Mouse (Mus musculus) midbrain, embryonic 10.5 days (tissue): ENCODE results near the gene Arpp21. TPM values are rescaled to one million over a fixed set of nuclear protein-coding genes. Genes with fewer than 3 reads are reported as not detected.

Experiments
- DNase-seq: peaks from one replicate; pipeline ENCODE4 v3.0.0-alpha.2; 2017; ENCODE audit warnings: low spot score
- H3K27ac ChIP-seq: fragments of 300-500 bp; sonication (generic); replicated peaks from 2 replicates; pipeline ENCODE4 v1.5.1; 2016; ENCODE audit warnings: mild to moderate bottlenecking
- H3K27me3 ChIP-seq: fragments of 300-500 bp; sonication (generic); 2 replicates; pipeline ENCODE4 v1.6.1; 2016; ENCODE audit warnings: low read depth, mild to moderate bottlenecking; ENCODE audit not compliant: poor library complexity, severe bottlenecking
- H3K36me3 ChIP-seq: fragments of 300-500 bp; sonication (generic); 2 replicates; pipeline ENCODE4 v1.6.1; 2016; ENCODE audit warnings: mild to moderate bottlenecking, moderate library complexity
- H3K4me1 ChIP-seq: fragments of 300-500 bp; sonication (generic); 2 replicates; pipeline ENCODE4 v1.6.1; 2016
- H3K4me3 ChIP-seq: fragments of 300-500 bp; sonication (generic); 2 replicates; pipeline ENCODE4 v1.5.1; 2016; ENCODE audit warnings: mild to moderate bottlenecking, moderate library complexity
- H3K9me3 ChIP-seq: fragments of 300-500 bp; sonication (generic); replicated peaks from 2 replicates; pipeline ENCODE4 v1.6.1; 2016; ENCODE audit warnings: mild to moderate bottlenecking
- WGBS: fragments of 180-500 bp; shearing (Covaris S2); methylation state at CpG from one replicate; pipeline ENCODE4 v1.1.7; 2016; 5-methylcytosine and 5-hydroxymethylcytosine counted together
- polyA plus RNA-seq: library from polyadenylated mRNA; unstranded; fragments of >200 nt; fragmentation: Nextera tagmentation; extraction: Ambion mirVana; gene quantifications from 2 replicates; pipeline ENCODE4 v1.2.1, GENCODE M21; 2016

Arpp21 gene
- polyA plus RNA-seq, 1 experiment from 2014 or later = 1.1 TPM

DNA sequence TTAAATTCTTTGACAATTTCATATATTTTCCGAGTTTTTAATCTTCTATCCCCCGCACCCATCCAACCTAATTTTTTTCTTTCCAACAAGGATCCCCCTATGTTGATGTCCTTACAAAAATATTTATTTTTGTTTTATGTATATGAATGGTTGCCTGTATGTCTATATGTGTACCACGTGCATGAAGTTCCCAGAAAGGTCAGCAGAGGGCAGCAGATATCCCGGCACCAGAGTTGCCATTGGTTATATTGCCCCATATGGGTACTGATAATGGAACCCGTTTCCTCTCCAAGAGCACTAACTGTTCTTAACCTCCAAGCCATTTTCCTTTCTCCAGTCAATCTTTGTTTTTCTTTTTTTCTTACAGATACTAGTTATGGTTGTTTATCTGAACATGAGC is 124.1 kb downstream of the Arpp21 start:
- no peak for DNase-seq
- Histone ChIP-seq H3K9me3 (no peaks in the 10 kb centered on the region), H3K4me3 (no peak overlapping the region), H3K27ac (no peak overlapping the region), H3K27me3 (0 out of 2 replicates have a peak, but pooled peaks cover under 1% of the 10 kb centered on the region), H3K4me1 (no peaks in the 10 kb centered on the region), H3K36me3 (no peaks in the 10 kb centered on the region)
- WGBS = 89% methylated on average over 5 of the region's 5 CpGs

- 88% methylated on average over 2 of the region's 2 CpGs for WGBS
- Histone ChIP-seq H3K36me3 (no peaks in the 10 kb centered on the region), H3K4me1 (peaks cover 18% of the 10 kb centered on the region), H3K27me3 (no peaks in the 10 kb centered on the region), H3K4me3 (no peak overlapping the region), H3K9me3 (no peaks in the 10 kb centered on the region), H3K27ac (peak overlapping the region; percentile 1; the same call in 1 of the 2 replicates)
- no peak for DNase-seq
Observed at GRCm38 (mm10) chr9:112102852-112103192, 132.9 kb downstream of the Arpp21 start.

DNA sequence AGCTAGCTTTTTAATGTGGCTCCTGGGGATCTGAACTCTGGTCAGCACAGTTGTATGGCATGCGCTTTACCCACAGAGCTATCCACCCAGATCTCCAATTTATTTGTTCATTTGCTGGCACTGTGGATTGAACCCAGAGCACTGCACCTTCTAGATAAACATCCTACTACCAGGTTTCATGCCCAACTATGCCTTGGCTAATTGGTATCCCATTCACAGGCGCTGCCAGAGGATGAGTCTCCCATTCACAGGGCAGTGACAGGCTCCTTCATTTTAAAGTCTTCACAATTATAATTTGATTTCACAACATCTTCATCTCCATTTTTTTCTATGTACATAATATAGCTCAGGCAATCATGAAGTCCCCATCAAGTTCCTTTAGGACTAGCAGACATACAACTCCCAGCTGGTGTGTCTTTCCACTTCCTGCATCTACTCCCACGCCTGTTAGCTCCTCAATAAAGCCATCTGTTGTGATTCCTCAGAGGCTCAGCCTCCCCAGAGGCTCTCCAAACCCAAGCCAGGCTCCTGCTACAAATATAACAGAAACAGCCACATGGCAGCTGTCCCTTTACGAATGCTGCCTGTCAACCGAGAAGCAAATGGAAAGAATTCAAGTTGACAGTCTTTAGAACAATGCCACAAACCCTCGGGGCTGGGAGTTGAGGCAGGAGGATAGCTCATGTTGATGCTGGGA is 133.4 kb downstream of the Arpp21 start:
- peak; percentile 30 for DNase-seq
- H3K4me1 ChIP-seq = peaks cover 18% of the 10 kb centered on the region
- H3K4me3 ChIP-seq = no peak overlapping the region
- H3K9me3 ChIP-seq = no peaks in the 10 kb centered on the region
- peak overlapping the region; percentile 1; the same call in 1 of the 2 replicates for H3K27ac ChIP-seq
- no peaks in the 10 kb centered on the region for H3K36me3 ChIP-seq
- 72% methylated on average over 6 of the region's 6 CpGs for WGBS
- H3K27me3 ChIP-seq = no peaks in the 10 kb centered on the region

DNA sequence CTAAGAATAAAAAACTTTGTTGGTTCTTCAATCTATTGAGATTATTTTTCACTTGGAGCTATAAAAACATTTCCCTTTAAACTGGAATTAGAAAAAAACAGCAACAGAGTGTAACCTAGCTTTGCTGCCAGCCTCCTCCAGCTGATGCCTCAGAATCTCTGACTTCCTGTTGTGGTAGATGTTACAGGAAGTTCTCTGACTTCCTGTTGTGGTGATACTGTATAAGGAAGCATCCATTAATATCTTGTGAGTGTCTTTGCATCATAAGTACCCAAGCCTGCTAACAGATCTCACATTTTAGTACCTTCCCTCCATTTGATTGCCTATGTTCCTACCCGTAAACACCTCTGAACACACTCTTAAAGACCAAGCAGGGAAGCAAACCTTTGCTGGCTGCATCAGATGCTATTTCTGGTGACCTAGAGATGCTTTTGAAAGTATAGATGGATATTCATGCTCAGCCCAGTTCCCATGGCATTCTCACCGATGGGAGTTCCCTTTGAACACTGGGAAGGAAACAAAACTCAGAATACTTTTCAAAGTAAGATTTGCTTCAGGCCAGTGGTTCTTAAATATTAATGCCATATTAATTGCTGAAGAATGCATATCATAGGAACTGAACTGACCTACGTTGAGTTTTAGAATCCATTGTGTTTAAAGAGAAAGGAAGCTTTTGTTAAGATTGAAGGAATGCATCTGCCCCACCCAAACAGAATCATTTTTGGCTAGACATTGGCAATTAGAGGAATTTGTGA is 134.7 kb downstream of the Arpp21 start:
- DNase-seq = no peak

GRCm38 (mm10) chr9:112098267-112098666 is 137.5 kb downstream of the Arpp21 start:
- Histone ChIP-seq H3K27me3 (no peaks in the 10 kb centered on the region), H3K9me3 (no peaks in the 10 kb centered on the region), H3K4me3 (no peak overlapping the region), H3K4me1 (peaks cover 15% of the 10 kb centered on the region), H3K27ac (no peak overlapping the region), H3K36me3 (no peaks in the 10 kb centered on the region)
- 87% methylated on average over 6 of the region's 6 CpGs for WGBS
- DNase-seq = no peak

More for the DNA sequence above, 134.7 kb downstream of the Arpp21 start:
- Histone ChIP-seq H3K4me1 (peaks cover 18% of the 10 kb centered on the region), H3K4me3 (no peak overlapping the region), H3K9me3 (no peaks in the 10 kb centered on the region), H3K27me3 (no peaks in the 10 kb centered on the region), H3K36me3 (no peaks in the 10 kb centered on the region), H3K27ac (no peak overlapping the region)
- WGBS = 80% methylated on average over 3 of the region's 3 CpGs

DNA sequence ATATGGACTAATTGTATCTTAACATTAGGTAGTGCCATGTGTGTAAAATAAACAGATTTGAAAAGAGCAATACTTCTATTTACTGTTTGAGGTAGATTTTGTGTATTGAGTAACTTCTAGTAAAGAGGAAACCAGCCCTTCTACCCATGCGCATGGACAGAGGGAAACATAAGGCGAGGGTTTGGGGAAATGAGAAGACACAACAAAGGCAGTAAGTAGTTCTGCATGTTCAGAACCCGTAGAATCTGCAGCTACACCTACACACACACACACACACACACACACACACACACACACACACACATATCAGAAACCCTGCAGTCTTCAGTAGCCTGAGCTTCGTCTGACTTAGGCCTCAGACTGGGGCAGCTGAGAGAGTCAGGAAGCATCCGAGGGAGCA is 140.0 kb downstream of the Arpp21 start:
- no peak overlapping the region for H3K4me3 ChIP-seq
- no peaks in the 10 kb centered on the region for H3K9me3 ChIP-seq
- 88% methylated on average over 5 of the region's 5 CpGs for WGBS
- H3K27ac ChIP-seq = no peak overlapping the region
- no peaks in the 10 kb centered on the region for H3K4me1 ChIP-seq
- DNase-seq = no peak
- H3K36me3 ChIP-seq = no peaks in the 10 kb centered on the region
- no peaks in the 10 kb centered on the region for H3K27me3 ChIP-seq

GRCm38 (mm10) chr9:112095198-112095597 is 140.5 kb downstream of the Arpp21 start:
- Histone ChIP-seq H3K9me3 (no peaks in the 10 kb centered on the region), H3K4me1 (no peaks in the 10 kb centered on the region), H3K27ac (no peak overlapping the region), H3K27me3 (no peaks in the 10 kb centered on the region), H3K36me3 (no peaks in the 10 kb centered on the region), H3K4me3 (no peak overlapping the region)
- 89% methylated on average over 2 of the region's 2 CpGs for WGBS
- no peak for DNase-seq

DNA sequence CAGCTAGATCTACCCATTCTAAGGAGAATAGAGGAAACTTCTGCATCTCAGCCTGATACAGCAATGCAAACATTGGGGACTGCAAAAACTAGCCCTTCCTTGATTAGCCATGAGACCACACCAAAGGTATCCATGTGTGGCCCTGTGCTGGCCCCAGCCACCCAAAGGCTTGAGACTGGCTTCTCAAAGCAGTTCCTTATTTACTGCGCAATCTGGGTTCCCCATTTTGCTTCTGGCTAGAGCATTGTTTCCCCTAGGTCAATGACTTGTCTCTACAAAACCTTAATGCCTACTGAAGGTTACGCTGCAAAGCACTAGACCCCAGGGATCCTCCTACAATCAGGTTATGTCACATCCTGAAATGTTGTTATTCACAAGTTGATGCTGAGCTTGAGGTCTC is 156.8 kb downstream of the Arpp21 start:
- Histone ChIP-seq H3K9me3 (no peaks in the 10 kb centered on the region), H3K4me1 (peaks cover 11% of the 10 kb centered on the region; the same call in 1 of the 2 replicates), H3K4me3 (no peak overlapping the region), H3K27ac (no peak overlapping the region), H3K27me3 (no peaks in the 10 kb centered on the region), H3K36me3 (no peaks in the 10 kb centered on the region)
- 98% methylated on average over 2 of the region's 2 CpGs for WGBS
- DNase-seq = no peak

- Histone ChIP-seq H3K36me3 (no peaks in the 10 kb centered on the region), H3K4me1 (peaks cover 11% of the 10 kb centered on the region; the same call in 1 of the 2 replicates), H3K27ac (no peak overlapping the region), H3K9me3 (no peaks in the 10 kb centered on the region), H3K27me3 (no peaks in the 10 kb centered on the region), H3K4me3 (no peak overlapping the region)
- WGBS = 74% methylated on average over 4 of the region's 4 CpGs
- no peak for DNase-seq
Observed at GRCm38 (mm10) chr9:112078453-112078852, 157.3 kb downstream of the Arpp21 start.

- H3K4me3 ChIP-seq = no peak overlapping the region
- no peak overlapping the region; the same call in 1 of the 2 replicates for H3K27ac ChIP-seq
- WGBS = 82% methylated on average over 5 of the region's 5 CpGs
- no peaks in the 10 kb centered on the region for H3K27me3 ChIP-seq
- no peak for DNase-seq
- H3K36me3 ChIP-seq = no peaks in the 10 kb centered on the region
- H3K9me3 ChIP-seq = no peaks in the 10 kb centered on the region
- peaks cover 14% of the 10 kb centered on the region; the same call in 1 of the 2 replicates for H3K4me1 ChIP-seq
Observed at GRCm38 (mm10) chr9:112075273-112075672, 160.5 kb downstream of the Arpp21 start.

DNA sequence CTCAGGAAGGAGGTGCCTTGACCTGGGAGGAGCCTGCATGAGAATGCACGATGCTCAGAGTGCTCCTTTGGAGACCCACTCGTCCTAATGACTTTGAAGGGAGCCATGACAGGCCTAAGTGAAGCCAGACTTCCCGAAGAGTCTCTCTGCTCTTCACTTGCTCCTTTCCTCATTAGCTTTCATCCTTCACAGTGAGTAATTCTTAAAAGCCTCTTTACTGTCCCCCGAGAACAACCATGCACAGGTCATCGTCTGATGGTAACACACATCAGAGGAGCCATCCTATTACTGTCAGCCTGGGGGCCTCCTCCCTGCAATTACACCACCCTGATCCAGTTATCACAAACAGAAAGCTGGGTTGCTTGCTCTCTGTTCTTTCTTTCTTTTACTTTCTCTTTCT is 160.9 kb downstream of the Arpp21 start:
- DNase-seq = no peak
- H3K36me3 ChIP-seq = no peaks in the 10 kb centered on the region
- 67% methylated on average over 5 of the region's 5 CpGs for WGBS
- no peak overlapping the region for H3K4me3 ChIP-seq
- H3K4me1 ChIP-seq = peaks cover 14% of the 10 kb centered on the region; the same call in 1 of the 2 replicates
- no peaks in the 10 kb centered on the region for H3K9me3 ChIP-seq
- no peaks in the 10 kb centered on the region for H3K27me3 ChIP-seq
- no peak overlapping the region; the same call in 1 of the 2 replicates for H3K27ac ChIP-seq

GRCm38 (mm10) chr9:112071368-112071767 is 164.4 kb downstream of the Arpp21 start:
- WGBS = 68% methylated on average over 3 of the region's 3 CpGs
- H3K27ac ChIP-seq = no peak overlapping the region
- no peaks in the 10 kb centered on the region for H3K36me3 ChIP-seq
- no peak overlapping the region for H3K4me3 ChIP-seq
- H3K9me3 ChIP-seq = no peaks in the 10 kb centered on the region
- DNase-seq = no peak
- peaks cover 14% of the 10 kb centered on the region; the same call in 1 of the 2 replicates for H3K4me1 ChIP-seq
- H3K27me3 ChIP-seq = no peaks in the 10 kb centered on the region

DNA sequence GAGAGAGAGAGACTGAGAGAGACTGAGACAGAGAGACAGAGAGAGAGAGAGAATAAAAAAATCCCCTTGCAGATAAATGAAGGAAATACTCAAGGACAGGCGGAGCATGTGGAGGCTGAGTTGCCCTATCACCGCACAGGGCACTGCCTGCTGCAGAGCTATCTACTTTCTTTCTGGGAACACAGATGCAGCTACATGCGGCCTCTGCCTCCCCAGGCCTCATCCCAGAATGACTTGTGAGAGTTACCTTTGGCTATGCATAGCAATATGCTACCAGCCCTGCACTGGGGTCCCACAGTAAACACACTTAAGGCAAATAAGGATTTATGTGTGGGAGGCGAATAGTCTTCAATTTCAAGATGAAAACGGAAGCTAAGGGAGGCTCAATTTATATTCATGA is 164.8 kb downstream of the Arpp21 start:
- H3K27ac ChIP-seq = no peak overlapping the region
- 48% methylated on average over 5 of the region's 5 CpGs for WGBS
- DNase-seq = no peak

More for the DNA sequence above, 164.8 kb downstream of the Arpp21 start:
- Histone ChIP-seq H3K27me3 (no peaks in the 10 kb centered on the region), H3K9me3 (no peaks in the 10 kb centered on the region), H3K4me1 (peaks cover 14% of the 10 kb centered on the region; the same call in 1 of the 2 replicates), H3K36me3 (no peaks in the 10 kb centered on the region), H3K4me3 (no peak overlapping the region)
